Mouse (Mus musculus): ENCODE data around the gene Rbfox3.

Rbfox3 gene

GRCm38 (mm10) chr11:118607927-118608326 lies 303.5 kb downstream of the Rbfox3 start:
- no peak for DNase-seq (ENCODE audit: low spot score in 2 of 2)

- DNase-seq (ENCODE audit: low spot score in 2 of 2): no peak
These were observed 305.8 kb downstream of the Rbfox3 start for GRCm38 (mm10) chr11:118605570-118605969.

GRCm38 (mm10) chr11:118604206-118604605 lies 307.2 kb downstream of the Rbfox3 start:
- DNase-seq (ENCODE audit: low spot score in 2 of 2): no peak

GRCm38 (mm10) chr11:118603126-118603525 lies 308.3 kb downstream of the Rbfox3 start:
- no peak for DNase-seq (ENCODE audit: low spot score in 2 of 2)

- DNase-seq (ENCODE audit: low spot score in 2 of 2): no peak
These were observed 309.9 kb downstream of the Rbfox3 start for GRCm38 (mm10) chr11:118601484-118601883.

- no peak for DNase-seq (ENCODE audit: low spot score in 2 of 2)
These were observed 311.2 kb downstream of the Rbfox3 start for GRCm38 (mm10) chr11:118600168-118600567.

- DNase-seq (ENCODE audit: low spot score in 2 of 2): no peak
These were observed 312.7 kb downstream of the Rbfox3 start for GRCm38 (mm10) chr11:118598726-118599125.

GRCm38 (mm10) chr11:118584826-118585225 lies 326.6 kb downstream of the Rbfox3 start:
- DNase-seq (ENCODE audit: low spot score in 2 of 2): no peak

GRCm38 (mm10) chr11:118583989-118584388 lies 327.4 kb downstream of the Rbfox3 start:
- DNase-seq (ENCODE audit: low spot score in 2 of 2): no peak

GRCm38 (mm10) chr11:118583573-118583972 lies 327.8 kb downstream of the Rbfox3 start:
- no peak for DNase-seq (ENCODE audit: low spot score in 2 of 2)

- peak in 1 of 2 experiments; percentile 49 for DNase-seq (ENCODE audit: low spot score in 2 of 2)
These were observed 330.4 kb downstream of the Rbfox3 start for GRCm38 (mm10) chr11:118581019-118581418.

GRCm38 (mm10) chr11:118579622-118580021 lies 331.8 kb downstream of the Rbfox3 start:
- DNase-seq (ENCODE audit: low spot score in 2 of 2): no peak

- no peak for DNase-seq (ENCODE audit: low spot score in 2 of 2)
These were observed 334.1 kb downstream of the Rbfox3 start for GRCm38 (mm10) chr11:118577271-118577670.

- no peak for DNase-seq (ENCODE audit: low spot score in 2 of 2)
These were observed 334.8 kb downstream of the Rbfox3 start for GRCm38 (mm10) chr11:118576611-118577010.

GRCm38 (mm10) chr11:118574418-118574817 lies 337.0 kb downstream of the Rbfox3 start:
- no peak for DNase-seq (ENCODE audit: low spot score in 2 of 2)

GRCm38 (mm10) chr11:118573569-118573968 lies 337.8 kb downstream of the Rbfox3 start:
- peak in 1 of 2 experiments; percentile 60 for DNase-seq (ENCODE audit: low spot score in 2 of 2)

GRCm38 (mm10) chr11:118573000-118573399 lies 338.4 kb downstream of the Rbfox3 start:
- DNase-seq (ENCODE audit: low spot score in 2 of 2): no peak

- DNase-seq (ENCODE audit: low spot score in 2 of 2): no peak
These were observed 341.2 kb downstream of the Rbfox3 start for GRCm38 (mm10) chr11:118570164-118570563.

- peak in 1 of 2 experiments; percentile 46 for DNase-seq (ENCODE audit: low spot score in 2 of 2)
These were observed 341.8 kb downstream of the Rbfox3 start for GRCm38 (mm10) chr11:118569571-118570062.

- DNase-seq (ENCODE audit: low spot score in 2 of 2): no peak
These were observed 347.5 kb downstream of the Rbfox3 start for GRCm38 (mm10) chr11:118563877-118564276.

GRCm38 (mm10) chr11:118562847-118563246 lies 348.6 kb downstream of the Rbfox3 start:
- no peak for DNase-seq (ENCODE audit: low spot score in 2 of 2)

GRCm38 (mm10) chr11:118558193-118558592 lies 353.2 kb downstream of the Rbfox3 start:
- DNase-seq (ENCODE audit: low spot score in 2 of 2): peak in 1 of 2 experiments; percentile 34

- DNase-seq (ENCODE audit: low spot score in 2 of 2): no peak
These were observed 355.8 kb downstream of the Rbfox3 start for GRCm38 (mm10) chr11:118555631-118556030.

GRCm38 (mm10) chr11:118554542-118554941 lies 356.9 kb downstream of the Rbfox3 start:
- no peak for DNase-seq (ENCODE audit: low spot score in 2 of 2)

Data from left cerebral cortex, adult 9 months (tissue).